Mouse (Mus musculus): ENCODE measurements around the gene Ddx41. TPM values are rescaled to one million over a fixed set of nuclear protein-coding genes. Genes with fewer than 3 reads are reported as not detected.

Gene Ddx41
- total RNA-seq, 2 experiments from 2014 or later, result 54.4 to 81.8 TPM

- peak; percentile 36 for ATAC-seq (replicated peaks; ENCODE audit: poor library complexity, severe bottlenecking)
Measured at GRCm38 (mm10) chr13:55510668-55511491, 25.6 kb downstream of the Ddx41 start.

GRCm38 (mm10) chr13:55510332-55510667 is 26.2 kb downstream of the Ddx41 start:
- peak; percentile 72 for ATAC-seq (replicated peaks; ENCODE audit: poor library complexity, severe bottlenecking)

DNA sequence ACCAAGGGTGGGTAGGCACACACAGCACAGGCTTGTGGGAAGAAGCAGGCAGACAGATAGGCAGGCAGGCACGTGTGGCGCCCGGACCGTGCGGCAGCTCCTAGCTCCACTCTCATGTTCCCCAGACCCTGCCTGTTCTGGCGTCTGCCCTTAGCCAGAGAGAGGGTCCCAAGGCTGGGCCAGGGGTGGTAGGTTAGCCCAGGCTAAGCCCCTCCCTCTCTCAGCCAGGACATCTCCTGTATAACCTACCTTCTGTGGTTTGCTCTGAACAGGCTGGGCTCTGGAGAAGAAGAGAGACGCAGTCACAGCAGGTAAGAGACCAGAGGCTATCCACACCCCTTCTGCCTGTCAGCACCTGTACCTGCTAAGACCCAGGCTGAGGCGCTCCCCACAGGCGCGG is 27.9 kb downstream of the Ddx41 start:
- no peak for ATAC-seq (replicated peaks; ENCODE audit: poor library complexity, severe bottlenecking)

- no peak for ATAC-seq (replicated peaks; ENCODE audit: poor library complexity, severe bottlenecking)
Measured at GRCm38 (mm10) chr13:55507877-55508276, 28.6 kb downstream of the Ddx41 start.

DNA sequence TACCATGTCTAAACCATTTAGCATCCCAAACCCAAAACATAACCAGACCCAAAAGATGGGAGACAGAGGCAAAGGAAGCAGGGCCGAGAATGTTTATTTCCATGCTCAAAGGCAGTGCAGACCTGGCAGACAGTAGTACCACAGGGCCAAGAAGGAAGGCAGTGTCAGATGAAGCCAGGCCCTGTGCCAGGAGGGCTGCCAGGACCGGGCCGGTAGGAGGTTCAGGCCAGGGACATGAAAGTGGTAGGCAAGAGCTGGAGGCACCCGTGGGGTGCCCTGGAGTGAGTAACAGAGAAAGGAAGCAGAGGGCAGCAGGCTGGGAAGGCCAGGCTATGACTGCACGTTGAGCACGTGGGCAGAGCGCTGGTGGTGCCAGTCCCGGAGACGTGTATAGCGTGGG is 29.8 kb downstream of the Ddx41 start:
- no peak for ATAC-seq (replicated peaks; ENCODE audit: poor library complexity, severe bottlenecking)

GRCm38 (mm10) chr13:55505810-55506209 is 30.6 kb downstream of the Ddx41 start:
- no peak for ATAC-seq (replicated peaks; ENCODE audit: poor library complexity, severe bottlenecking)

GRCm38 (mm10) chr13:55504390-55504789 is 32.1 kb downstream of the Ddx41 start:
- no peak for ATAC-seq (replicated peaks; ENCODE audit: poor library complexity, severe bottlenecking)

DNA sequence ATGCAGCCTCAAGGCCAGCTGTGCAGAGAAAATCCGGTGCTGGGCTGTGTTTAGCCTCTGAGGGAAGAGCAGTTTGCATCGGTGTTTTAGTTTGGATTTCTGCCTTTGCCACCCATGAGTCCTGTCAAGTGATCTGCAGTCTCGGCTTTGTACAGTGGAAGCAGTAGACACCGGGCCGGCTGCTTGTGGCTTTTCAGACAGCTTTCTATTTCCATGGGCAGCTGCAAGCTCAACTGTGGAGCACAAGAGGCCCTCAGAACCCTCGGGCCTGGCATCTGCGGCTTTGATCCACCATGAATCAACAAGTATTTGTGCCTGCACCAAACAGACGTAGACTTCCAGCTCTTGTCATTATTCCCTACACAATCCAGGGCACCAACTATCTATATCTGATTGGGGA is 34.1 kb downstream of the Ddx41 start:
- no peak for ATAC-seq (replicated peaks; ENCODE audit: poor library complexity, severe bottlenecking)

DNA sequence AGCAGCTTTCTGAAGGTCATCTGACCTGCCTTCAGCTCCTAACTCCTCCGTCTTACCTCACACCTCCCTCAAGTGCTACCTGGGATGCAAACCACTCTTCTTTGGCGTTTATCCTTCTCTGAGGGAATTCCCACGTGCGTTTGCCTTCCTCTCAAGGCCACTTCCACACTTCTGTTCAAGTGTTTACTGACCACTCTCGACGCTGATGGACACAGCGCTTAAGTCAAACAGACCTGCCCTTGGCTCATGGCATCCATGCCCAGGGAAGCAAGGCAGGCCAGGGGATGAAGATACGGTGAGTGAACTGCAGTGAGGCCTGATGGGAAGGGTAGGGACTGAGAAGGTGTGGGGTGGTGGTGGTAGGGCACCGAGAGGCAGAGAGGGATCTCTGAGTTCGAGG is 35.9 kb downstream of the Ddx41 start:
- no peak for ATAC-seq (replicated peaks; ENCODE audit: poor library complexity, severe bottlenecking)

- no peak for ATAC-seq (replicated peaks; ENCODE audit: poor library complexity, severe bottlenecking)
Measured at GRCm38 (mm10) chr13:55498906-55499305, 37.6 kb downstream of the Ddx41 start.

DNA sequence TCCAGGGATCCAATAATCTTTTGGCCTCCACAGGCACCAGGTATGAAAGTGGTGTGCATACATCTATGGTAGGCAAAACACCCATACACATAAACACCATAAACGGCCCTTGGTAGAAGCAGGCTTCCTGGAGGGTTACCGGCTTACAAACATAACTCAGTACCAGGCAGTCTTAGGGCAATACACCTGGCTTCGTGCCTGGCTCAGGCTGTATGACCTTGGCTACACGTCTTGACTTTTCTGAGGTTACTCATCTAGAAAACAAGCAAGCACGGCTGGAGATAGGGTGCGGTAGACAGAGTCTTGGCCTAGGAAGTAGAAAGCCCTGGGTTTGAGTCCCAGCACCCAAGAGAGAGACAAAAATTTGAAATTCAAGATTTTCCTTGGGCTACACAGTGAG is 39.8 kb downstream of the Ddx41 start:
- no peak for ATAC-seq (replicated peaks; ENCODE audit: poor library complexity, severe bottlenecking)

- no peak for ATAC-seq (replicated peaks; ENCODE audit: poor library complexity, severe bottlenecking)
Measured at GRCm38 (mm10) chr13:55495702-55496101, 40.8 kb downstream of the Ddx41 start.

- peak; percentile 57 for ATAC-seq (replicated peaks; ENCODE audit: poor library complexity, severe bottlenecking)
Measured at GRCm38 (mm10) chr13:55494883-55495621, 41.4 kb downstream of the Ddx41 start.

DNA sequence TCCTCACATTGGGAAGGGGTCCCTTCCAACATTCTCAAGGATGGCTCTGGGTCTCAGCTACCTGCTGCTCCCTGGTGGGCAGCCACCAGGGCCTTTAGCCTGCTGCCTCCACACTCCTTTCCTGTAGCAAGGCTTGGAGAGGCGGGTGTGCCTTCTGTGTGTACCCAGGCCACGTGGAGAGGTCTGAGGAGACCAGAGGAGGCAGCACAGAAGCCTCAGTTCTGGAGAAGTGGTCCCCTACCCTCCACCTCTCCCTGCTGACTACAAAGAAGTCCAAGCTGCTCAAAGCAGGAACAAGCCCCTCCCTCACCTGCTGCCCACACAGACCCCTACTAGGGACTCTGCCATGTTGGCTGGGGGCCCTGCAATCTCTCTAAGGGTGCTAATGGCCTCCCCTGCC is 42.2 kb downstream of the Ddx41 start:
- no peak for ATAC-seq (replicated peaks; ENCODE audit: poor library complexity, severe bottlenecking)

- peak; percentile 17; the same call in 1 of the 2 replicates for ATAC-seq (replicated peaks; ENCODE audit: poor library complexity, severe bottlenecking)
Measured at GRCm38 (mm10) chr13:55487578-55488498, 48.6 kb downstream of the Ddx41 start, which contains the start of gene Dbn1. Gene Dbn1, minus strand, starts transcription at chr13:55488111.

GRCm38 (mm10) chr13:55486916-55487577 is 49.4 kb downstream of the Ddx41 start:
- peak; percentile 69 for ATAC-seq (replicated peaks; ENCODE audit: poor library complexity, severe bottlenecking)

DNA sequence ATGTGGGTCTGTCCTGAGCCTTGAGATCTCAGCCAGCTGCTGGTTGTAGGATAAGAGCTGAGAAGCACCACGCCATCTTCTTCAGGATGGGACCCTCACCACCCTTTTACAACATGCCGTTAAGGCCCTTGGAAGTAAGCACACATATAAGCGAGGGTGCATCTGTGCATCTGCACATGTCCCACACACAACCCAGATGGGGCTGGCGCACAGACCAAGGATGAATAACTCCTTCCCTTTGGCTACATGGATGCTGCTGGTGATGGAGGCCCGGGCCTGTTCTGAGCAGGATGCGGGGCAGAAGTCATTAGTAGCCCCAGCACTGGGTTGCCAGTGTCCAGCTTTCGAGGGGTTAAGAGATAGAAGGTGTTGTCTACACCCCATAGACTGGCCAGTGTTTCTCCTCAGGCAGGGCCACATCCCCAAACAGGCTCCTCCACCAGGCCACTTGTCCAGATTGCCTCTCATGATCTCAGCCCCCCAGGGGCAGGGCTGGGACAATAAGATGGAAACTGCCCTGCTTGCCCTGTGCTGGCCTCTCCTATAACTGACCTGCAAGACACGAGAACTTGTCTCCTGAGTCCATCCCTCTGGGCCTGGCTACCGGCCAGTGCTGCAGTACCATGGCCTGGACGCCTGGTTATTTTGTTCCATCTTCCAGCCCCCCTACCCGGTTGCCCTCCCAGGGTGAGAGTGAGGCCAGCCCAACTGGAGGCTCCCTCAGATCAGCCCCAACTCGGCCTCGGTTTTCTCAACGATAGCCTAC is 50.2 kb downstream of the Ddx41 start:
- ATAC-seq (replicated peaks; ENCODE audit: poor library complexity, severe bottlenecking), result no peak

- ATAC-seq (replicated peaks; ENCODE audit: poor library complexity, severe bottlenecking), result no peak
Measured at GRCm38 (mm10) chr13:55484520-55485088, 51.9 kb downstream of the Ddx41 start.

GRCm38 (mm10) chr13:55483593-55483992 is 52.9 kb downstream of the Ddx41 start:
- ATAC-seq (replicated peaks; ENCODE audit: poor library complexity, severe bottlenecking), result no peak
